Mouse (Mus musculus): Measurements from ENCODE around the gene Pbld2. TPM values are rescaled to one million over a fixed set of nuclear protein-coding genes. Genes with fewer than 3 reads are reported as not detected.

Pbld2 gene
- total RNA-seq (2021), result 1 to 10 TPM; 4.3 to 4.9 TPM
- long read RNA-seq, experiment 1, partial matches to known transcripts, result 1 of 16 reads
- long read RNA-seq, experiment 1, other reads (novel, unspliced or antisense), result 14 of 16 reads
- long read RNA-seq, experiment 2, partial matches to known transcripts, result 0 of 7 reads
- long read RNA-seq, experiment 2, other reads (novel, unspliced or antisense), result 7 of 7 reads

GRCm38 (mm10) chr10:63023749-63024579, at the start of gene Pbld2, which contains the start of gene Hnrnph3:
Gene Pbld2, plus strand, starts transcription at chr10:63024315.
Gene Hnrnph3, minus strand, starts transcription at chr10:63024217.
- intact Hi-C loops (cut with DNase I), result loop anchor here (2.0 to 5.0 kb wide), 3 partner anchors 43 to 232 kb away; partner anchors contain the start of genes Ccar1 and Herc4
- peak; percentile 99 for DNase-seq

GRCm38 (mm10) chr10:62979667-62980038, 44.5 kb upstream of the Pbld2 start:
- no peak for DNase-seq
- intact Hi-C loops (cut with DNase I), result loop anchor here (10.0 kb wide), 1 partner anchor 85 kb away; the partner anchor contains the start of gene Pbld1

- intact Hi-C loops (cut with DNase I), result loop anchor here (10.0 kb wide), 1 partner anchor 85 kb away; the partner anchor contains the start of gene Pbld1
- peak; percentile 89 to 93 for DNase-seq
Observed at GRCm38 (mm10) chr10:62980039-62980954, 43.8 kb upstream of the Pbld2 start, which contains the start of gene Rufy2. Gene Rufy2, plus strand, starts transcription at chr10:62980223.

GRCm38 (mm10) chr10:62984072-62984471, 40.0 kb upstream of the Pbld2 start:
- intact Hi-C loops (cut with DNase I), result loop anchor here (10.0 kb wide), 1 partner anchor 81 kb away; the partner anchor contains the start of gene Pbld1
- DNase-seq, result no peak

- DNase-seq, result peak; percentile 22 to 44
- intact Hi-C loops (cut with DNase I), result loop anchor here (10.0 kb wide), 1 partner anchor 80 kb away; the partner anchor contains the start of gene Pbld1
Observed at GRCm38 (mm10) chr10:62984495-62984894, 39.6 kb upstream of the Pbld2 start.

- intact Hi-C loops (cut with DNase I), result loop anchor here (10.0 kb wide), 1 partner anchor 77 kb away; the partner anchor contains the start of gene Pbld1
Observed at GRCm38 (mm10) chr10:62987341-62987740, 36.8 kb upstream of the Pbld2 start.

GRCm38 (mm10) chr10:62990636-62991035, 33.5 kb upstream of the Pbld2 start:
- DNase-seq, result no peak
- intact Hi-C loops (cut with DNase I), result no loop called here

More at GRCm38 (mm10) chr10:62987341-62987740, 36.8 kb upstream of the Pbld2 start:
- DNase-seq, result peak in 1 of 2 experiments; percentile 18

GRCm38 (mm10) chr10:62993991-62994390, 30.1 kb upstream of the Pbld2 start:
- intact Hi-C loops (cut with DNase I), result no loop called here
- no peak for DNase-seq

- no peak for DNase-seq
- intact Hi-C loops (cut with DNase I), result no loop called here
Observed at GRCm38 (mm10) chr10:63000584-63000983, 23.5 kb upstream of the Pbld2 start.

GRCm38 (mm10) chr10:63003252-63003651, 20.9 kb upstream of the Pbld2 start:
- DNase-seq, result no peak
- intact Hi-C loops (cut with DNase I), result no loop called here

GRCm38 (mm10) chr10:63004556-63004955, 19.6 kb upstream of the Pbld2 start:
- DNase-seq, result no peak
- intact Hi-C loops (cut with DNase I), result no loop called here

GRCm38 (mm10) chr10:63008193-63008592, 15.9 kb upstream of the Pbld2 start:
- intact Hi-C loops (cut with DNase I), result no loop called here
- DNase-seq, result no peak

GRCm38 (mm10) chr10:63010268-63010667, 13.8 kb upstream of the Pbld2 start:
- no peak for DNase-seq
- intact Hi-C loops (cut with DNase I), result no loop called here

- intact Hi-C loops (cut with DNase I), result no loop called here
- no peak for DNase-seq
Observed at GRCm38 (mm10) chr10:63011556-63011955, 12.6 kb upstream of the Pbld2 start.

GRCm38 (mm10) chr10:63013476-63013875, 10.6 kb upstream of the Pbld2 start:
- intact Hi-C loops (cut with DNase I), result no loop called here
- no peak for DNase-seq

- no peak for DNase-seq
- intact Hi-C loops (cut with DNase I), result no loop called here
Observed at GRCm38 (mm10) chr10:63014168-63014567, 9.9 kb upstream of the Pbld2 start.

- intact Hi-C loops (cut with DNase I), result no loop called here
- no peak for DNase-seq
Observed at GRCm38 (mm10) chr10:63019304-63019703, 4.8 kb upstream of the Pbld2 start.

GRCm38 (mm10) chr10:63021702-63022101, 2.4 kb upstream of the Pbld2 start:
- intact Hi-C loops (cut with DNase I), result loop anchor here (5.0 kb wide), 2 partner anchors 221 to 229 kb away; partner anchors contain the start of genes Ccar1 and Herc4
- DNase-seq, result no peak

- intact Hi-C loops (cut with DNase I), result loop anchor here (5.0 kb wide), 2 partner anchors 220 to 230 kb away; partner anchors contain the start of genes Ccar1 and Herc4
- DNase-seq, result no peak
Observed at GRCm38 (mm10) chr10:63022541-63023120, 1.5 kb upstream of the Pbld2 start.
